Mouse (Mus musculus) monocyte, adult 5-6 weeks (primary cell): ENCODE data around the gene Gm21209. TPM values are rescaled to one million over a fixed set of nuclear protein-coding genes. Genes with fewer than 3 reads are reported as not detected.
"Not testable (repeated sequence)": the region's sequence is repeated elsewhere in the genome, so short reads cannot be mapped to it uniquely, and the experiment has no call there.

Source experiments
- ATAC-seq: fragments of 153-309, 156-312 bp; replicated peaks from 2 replicates; pipeline ENCODE4 v1.8.0; 2017; ENCODE audit warnings: mild to moderate bottlenecking; ENCODE audit not compliant: low TSS enrichment, insufficient number of reproducible peaks, severe bottlenecking, poor library complexity, low FRiP score
- total RNA-seq: library from RNA; stranded (forward); fragments of 200-1000, 200-491, 200-594 nt; gene quantifications from 3 replicates; pipeline ENCODE4 v1.2.3, GENCODE M21; 2017

Gm21209 gene
- not detected in 3 replicates for total RNA-seq

- not testable (repeated sequence) for ATAC-seq
Measured at GRCm38 (mm10) chrY:49570856-49571255, at the start of gene Gm21209. TSS of gene Gm21209 (plus strand) at chrY:49571156.
